In genomic region chr7:19749389-19750216, GRCm38 (mm10) we compare ENCODE assay signal across 8 mouse cellular contexts. TPM values are rescaled to one million over a fixed set of nuclear protein-coding genes. Genes with fewer than 3 reads are reported as not detected.
DNase-seq lines count a peak whose midpoint lies in the region; ATAC-seq and TF ChIP-seq lines count a peak whose summit lies in the region.

No protein-coding gene starts in this region.

- peak; percentile 95 to 96 for DNase-seq in gastrocnemius, adult 8-10 months (ENCODE audit: low spot score in 2 of 2)
- DNase-seq in hindlimb bud, embryonic 11.5 days (ENCODE audit: extremely low spot score, low read depth, low spot score): peak; percentile 98
- peak; percentile 69 to 93 for DNase-seq in left cerebral cortex, adult 8-10 months (ENCODE audit: low spot score in 2 of 2)
- DNase-seq in right cerebral cortex, postnatal 10 days (ENCODE audit: low spot score in 2 of 2): peak; percentile 96 to 97
- peak; percentile 99 for DNase-seq in urinary bladder, postnatal 25 days (ENCODE audit: low spot score)

- peak; percentile 61 for TF ChIP-seq CTCF in cortical plate, adult 2 months (IDR thresholded peaks at IDR 0.05; ENCODE audit: extremely low read depth, insufficient read depth, low read length)

- TF ChIP-seq POLR2A in cortical plate, adult 2 months (IDR thresholded peaks at IDR 0.05; ENCODE audit: extremely low read depth, insufficient read depth, low read length): no peak

- H3K4me1 ChIP-seq in cortical plate, adult 2 months (ENCODE audit: control insufficient read depth, insufficient read depth, low read length): no peaks in the 10 kb centered on the region
- peaks cover 49% of the 10 kb centered on the region for H3K4me1 ChIP-seq in megakaryocyte, embryonic 14.5 days

- peaks cover 74% of the 10 kb centered on the region for H3K27me3 ChIP-seq in megakaryocyte, embryonic 14.5 days (replicated peaks)

- H3K27ac ChIP-seq in cortical plate, adult 2 months (ENCODE audit: insufficient read depth, low read length): no peak overlapping the region; the same call in 1 of the 2 replicates

- peak; percentile 82 for ATAC-seq in activated CD4-positive, CD25-positive, alpha-beta regulatory T cell, adult 4 months

- H3K9me3 ChIP-seq in megakaryocyte, embryonic 14.5 days: no peaks in the 10 kb centered on the region

- H3K4me3 ChIP-seq in cortical plate, adult 2 months (ENCODE audit: insufficient read depth, low read length): peak overlapping the region; percentile 51
- peak overlapping the region; percentile 91 for H3K4me3 ChIP-seq in megakaryocyte, embryonic 14.5 days (replicated peaks)

- no peaks in the 10 kb centered on the region for H3K36me3 ChIP-seq in megakaryocyte, embryonic 14.5 days (replicated peaks; ENCODE audit: low read length)

RNA-seq across cellular contexts. Expression of gene Nectin2, which starts 0.7 kb away (rescaled TPM):
- polyA plus RNA-seq in activated CD4-positive, CD25-positive, alpha-beta regulatory T cell, adult 4 months (2017; shearing (Covaris generic)): under 1 TPM in 1 of 2 experiments, not detected in 1; 0.56 TPM
- 6.9 and 7.1 TPM in 2 replicates for polyA plus RNA-seq in cortical plate, adult 2 months (2012; rRNA removed)
- total RNA-seq in gastrocnemius, adult 8-10 months (2022): 1 to 10 TPM; 1.0 to 1.8 (median 1.5) TPM
- 1 to 10 TPM; 6.5 to 8.0 (median 7.4) TPM for total RNA-seq in left cerebral cortex, adult 8-10 months (2022)
- 4.0 and 6.8 TPM in 2 replicates for polyA plus RNA-seq in megakaryocyte, embryonic 14.5 days (2012; ENCODE audit: insufficient read depth, low replicate concordance)

RNA-seq across cellular contexts. Expression of gene Bcam, which starts 21.2 kb away (rescaled TPM):
- polyA plus RNA-seq in activated CD4-positive, CD25-positive, alpha-beta regulatory T cell, adult 4 months (2017; shearing (Covaris generic)): 1 to 10 TPM; 1.4 to 1.6 TPM
- polyA plus RNA-seq in cortical plate, adult 2 months (2012; rRNA removed): 23.0 and 24.4 TPM in 2 replicates
- total RNA-seq in gastrocnemius, adult 8-10 months (2022): 10 to 100 TPM; 16.7 to 24.4 (median 18.0) TPM
- 10 to 100 TPM; 15.8 to 18.7 (median 17.1) TPM for total RNA-seq in left cerebral cortex, adult 8-10 months (2022)
- 0.58 and 1.6 TPM in 2 replicates for polyA plus RNA-seq in megakaryocyte, embryonic 14.5 days (2012; ENCODE audit: insufficient read depth, low replicate concordance)

RNA-seq across cellular contexts. Expression of gene Tomm40, which starts 34.4 kb away (rescaled TPM):
- 10 to 100 TPM in 1 of 2 experiments, 1 to 10 TPM in 1; 5.7 to 11.7 TPM for polyA plus RNA-seq in activated CD4-positive, CD25-positive, alpha-beta regulatory T cell, adult 4 months (2017; shearing (Covaris generic))
- 108 TPM in 2 replicates for polyA plus RNA-seq in cortical plate, adult 2 months (2012; rRNA removed)
- 10 to 100 TPM; 44.3 to 48.3 (median 46.0) TPM for total RNA-seq in gastrocnemius, adult 8-10 months (2022)
- total RNA-seq in left cerebral cortex, adult 8-10 months (2022): 100 to 1,000 TPM; 109 to 112 (median 111) TPM
- polyA plus RNA-seq in megakaryocyte, embryonic 14.5 days (2012; ENCODE audit: insufficient read depth, low replicate concordance): 129 and 184 TPM in 2 replicates

RNA-seq across cellular contexts. Expression of gene Cblc, which starts 47.0 kb away (rescaled TPM):
- polyA plus RNA-seq in activated CD4-positive, CD25-positive, alpha-beta regulatory T cell, adult 4 months (2017; shearing (Covaris generic)): not detected
- polyA plus RNA-seq in cortical plate, adult 2 months (2012; rRNA removed): not detected in 2 replicates
- not detected for total RNA-seq in gastrocnemius, adult 8-10 months (2022)
- not detected for total RNA-seq in left cerebral cortex, adult 8-10 months (2022)
- polyA plus RNA-seq in megakaryocyte, embryonic 14.5 days (2012; ENCODE audit: insufficient read depth, low replicate concordance): not detected in 2 replicates

RNA-seq across cellular contexts. Expression of gene Apoe, which starts 50.6 kb away (rescaled TPM):
- polyA plus RNA-seq in activated CD4-positive, CD25-positive, alpha-beta regulatory T cell, adult 4 months (2017; shearing (Covaris generic)): 10 to 100 TPM in 1 of 2 experiments, 1 to 10 TPM in 1; 4.1 to 16.0 TPM
- 4,294 and 4,561 TPM in 2 replicates for polyA plus RNA-seq in cortical plate, adult 2 months (2012; rRNA removed)
- 10 to 100 TPM; 18.8 to 67.9 (median 47.9) TPM for total RNA-seq in gastrocnemius, adult 8-10 months (2022)
- 1,000 to 10,000 TPM; 1,704 to 2,821 (median 2,131) TPM for total RNA-seq in left cerebral cortex, adult 8-10 months (2022)
- polyA plus RNA-seq in megakaryocyte, embryonic 14.5 days (2012; ENCODE audit: insufficient read depth, low replicate concordance): 302 and 6,452 TPM in 2 replicates
